Mouse (Mus musculus) brain, embryonic 14.5 days (tissue): ENCODE results near the gene Reg3g.

Experiments used
- CTCF ChIP-seq: fragments of 200-500 bp; IDR thresholded peaks from 2 replicates; pipeline ENCODE4 v1.5.1; 2012; ENCODE audit warnings: inconsistent platforms, mild to moderate bottlenecking, moderate library complexity, borderline replicate concordance; ENCODE audit not compliant: insufficient read depth, insufficient read length; ENCODE audit errors: extremely low read depth
- POLR2A ChIP-seq: fragments of 200-500 bp; IDR thresholded peaks from 2 replicates; pipeline ENCODE4 v1.6.1; 2012; ENCODE audit warnings: mild to moderate bottlenecking, inconsistent platforms, borderline replicate concordance; ENCODE audit not compliant: poor library complexity, insufficient read depth, insufficient read length, severe bottlenecking; ENCODE audit errors: extremely low read depth

- TF ChIP-seq CTCF (no peak), POLR2A (no peak)
These were observed 5.4 kb downstream of the Reg3g start for GRCm38 (mm10) chr6:78463266-78463665.
